Mouse (Mus musculus) brown adipose tissue, adult 24 weeks (tissue): ENCODE measurements at regions not wholly inside any gene's neighbourhood (a gene's known extent, or its start where the extent isn't known, plus 50 kb on each side); places are given as distances from the start of the nearest gene placed in this dataset.

Experiments used
- H3K27ac ChIP-seq: fragments of 200-500 bp; replicated peaks from 2 replicates; pipeline ENCODE4 v1.5.1; 2012; ENCODE audit warnings: low read depth, mild to moderate bottlenecking, low read length
- H3K4me1 ChIP-seq: fragments of 200-500 bp; 2 replicates; pipeline ENCODE4 v1.6.1; 2012; ENCODE audit warnings: low read length, mixed read lengths; ENCODE audit not compliant: control insufficient read depth, insufficient read depth, insufficient read length
- H3K4me3 ChIP-seq: fragments of 200-500 bp; 2 replicates; pipeline ENCODE4 v1.5.1; 2012; ENCODE audit warnings: low read depth, mild to moderate bottlenecking, low read length, moderate library complexity; ENCODE audit not compliant: insufficient read depth

DNA sequence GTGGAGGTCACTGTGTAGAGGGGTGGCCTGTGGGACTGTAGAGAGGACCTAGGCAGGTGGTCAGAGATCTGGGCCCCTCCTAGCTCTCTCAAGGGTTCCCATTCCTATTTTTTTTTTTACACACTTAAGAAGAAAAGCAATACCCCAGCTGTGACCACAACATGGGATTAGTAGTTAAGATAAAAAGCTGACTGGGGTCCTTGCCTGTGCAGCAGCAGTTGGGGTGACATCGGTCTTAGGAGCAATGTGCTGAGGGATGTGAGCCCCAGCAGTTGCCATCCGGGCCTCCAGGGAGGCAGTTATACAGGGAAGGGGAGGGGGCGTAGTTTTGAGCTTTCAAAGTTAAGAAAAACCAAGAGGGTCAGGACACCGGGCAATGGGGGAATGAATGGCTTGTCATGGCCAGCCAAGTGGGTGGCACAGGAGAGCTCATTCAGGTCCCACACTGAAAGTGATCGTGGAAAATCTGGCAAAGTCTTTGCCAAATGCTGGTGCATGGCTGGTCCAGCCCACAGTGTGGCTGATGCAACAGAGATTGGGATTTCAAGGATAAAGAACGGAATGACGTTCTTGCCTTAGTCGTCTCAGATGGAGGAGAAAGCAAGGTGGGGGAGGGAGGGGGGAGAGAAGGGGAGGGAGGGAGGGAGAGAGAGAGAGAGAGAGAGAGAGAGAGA, 118.2 kb upstream of the 1600014C23Rik start:
- 0 out of 2 replicates have a peak, but pooled peaks cover 6% of the 10 kb centered on the region for H3K4me1 ChIP-seq
- H3K27ac ChIP-seq = no peak overlapping the region
- no peak overlapping the region for H3K4me3 ChIP-seq

DNA sequence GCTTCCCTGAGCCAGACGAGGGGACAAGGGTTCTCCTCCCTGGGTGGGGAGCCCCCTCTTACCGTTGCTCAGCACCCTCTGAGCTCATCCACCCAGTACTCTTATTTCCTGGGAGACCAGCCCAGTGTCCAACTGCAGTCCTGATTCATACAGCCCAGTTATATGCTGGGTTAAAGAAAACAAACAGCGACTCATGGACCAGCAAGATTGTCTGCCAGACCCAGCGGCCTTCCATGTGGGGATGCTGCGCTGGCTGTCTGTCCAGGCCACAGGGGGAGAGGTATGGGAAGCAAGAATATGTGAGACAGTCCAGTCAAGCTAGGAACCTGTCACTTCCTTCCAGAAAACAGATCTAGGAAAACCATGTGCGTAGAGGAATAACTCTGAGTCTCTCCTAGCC, 117.3 kb upstream of the 1600014C23Rik start:
- Histone ChIP-seq H3K4me1 (0 out of 2 replicates have a peak, but pooled peaks cover 6% of the 10 kb centered on the region), H3K27ac (no peak overlapping the region), H3K4me3 (no peak overlapping the region)

DNA sequence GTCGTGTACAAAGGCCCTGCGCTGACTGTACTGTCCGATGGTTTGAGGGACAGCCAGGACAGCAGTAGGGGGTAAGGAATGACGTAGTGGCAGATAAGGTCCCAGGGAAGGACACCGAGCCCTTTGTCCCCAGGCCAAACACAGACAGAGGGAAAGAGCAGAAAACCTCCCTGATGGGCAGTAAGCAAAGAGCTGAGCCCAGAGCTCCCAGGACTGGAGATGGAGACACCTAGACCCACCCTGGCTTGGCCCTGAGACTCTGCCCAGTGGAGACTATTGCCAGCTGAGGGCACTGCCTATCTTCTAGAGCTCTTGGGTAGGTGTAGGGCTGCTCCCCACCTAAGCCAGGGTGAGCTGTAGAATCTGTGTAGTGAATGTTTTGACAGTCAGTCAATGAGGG, 116.5 kb upstream of the 1600014C23Rik start:
- Histone ChIP-seq H3K27ac (no peak overlapping the region), H3K4me1 (0 out of 2 replicates have a peak, but pooled peaks cover 6% of the 10 kb centered on the region), H3K4me3 (no peak overlapping the region)

DNA sequence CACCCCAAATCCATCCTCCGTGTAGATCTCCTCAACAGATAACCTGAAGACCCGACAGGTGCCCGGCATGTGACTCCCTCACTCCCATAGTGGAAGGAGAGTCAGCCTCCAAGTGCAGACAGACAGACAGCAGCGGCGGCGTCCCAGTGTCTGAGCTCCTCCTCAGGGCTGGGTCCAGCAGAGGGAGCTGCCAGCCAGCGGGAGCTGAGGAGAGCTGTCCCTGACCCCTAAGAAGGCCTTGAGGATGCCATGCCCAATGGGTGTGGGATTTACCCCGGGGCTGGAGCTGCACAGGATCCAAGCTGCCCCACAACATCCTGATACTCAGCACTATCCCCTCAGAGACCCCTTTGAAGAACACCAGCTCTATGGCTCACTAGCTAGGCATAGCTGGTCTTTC, 115.0 kb upstream of the 1600014C23Rik start:
- H3K4me1 ChIP-seq = 0 out of 2 replicates have a peak, but pooled peaks cover 6% of the 10 kb centered on the region
- no peak overlapping the region for H3K4me3 ChIP-seq
- no peak overlapping the region for H3K27ac ChIP-seq

DNA sequence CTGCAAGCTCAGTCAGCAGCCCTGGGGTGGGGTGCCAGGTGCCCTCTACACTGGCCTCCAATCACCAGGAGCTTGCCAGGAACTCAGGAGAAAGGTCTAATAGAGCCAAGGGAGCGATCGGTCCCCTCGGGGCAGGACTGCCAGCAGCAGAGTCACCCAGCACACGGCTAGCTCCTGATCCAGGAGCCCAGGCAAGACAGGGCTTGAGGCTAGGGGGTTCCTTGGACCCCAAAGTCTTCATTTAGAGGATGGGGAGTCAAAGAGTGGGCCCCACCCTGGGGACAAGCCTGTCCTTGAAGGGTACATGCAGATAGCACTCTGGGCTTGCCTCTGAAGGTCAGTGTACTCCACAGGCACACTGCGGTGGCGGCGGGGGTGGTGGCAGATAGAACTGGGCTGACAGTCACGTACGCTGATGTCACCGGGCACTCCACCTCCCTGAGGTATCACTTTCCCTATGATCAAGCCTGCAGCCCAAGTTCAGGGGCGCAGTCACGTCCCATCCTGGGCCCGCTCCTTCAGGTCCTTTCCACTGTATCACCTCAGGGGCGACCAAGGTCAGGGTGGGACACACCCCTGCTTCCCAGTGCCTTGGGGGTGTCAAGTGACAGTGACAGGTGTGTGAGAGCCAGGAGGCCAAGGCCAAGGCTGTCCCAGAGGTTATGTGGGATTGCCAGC, 114.2 kb upstream of the 1600014C23Rik start:
- Histone ChIP-seq H3K27ac (peak overlapping the region; percentile 57), H3K4me3 (no peak overlapping the region), H3K4me1 (0 out of 2 replicates have a peak, but pooled peaks cover 6% of the 10 kb centered on the region)

DNA sequence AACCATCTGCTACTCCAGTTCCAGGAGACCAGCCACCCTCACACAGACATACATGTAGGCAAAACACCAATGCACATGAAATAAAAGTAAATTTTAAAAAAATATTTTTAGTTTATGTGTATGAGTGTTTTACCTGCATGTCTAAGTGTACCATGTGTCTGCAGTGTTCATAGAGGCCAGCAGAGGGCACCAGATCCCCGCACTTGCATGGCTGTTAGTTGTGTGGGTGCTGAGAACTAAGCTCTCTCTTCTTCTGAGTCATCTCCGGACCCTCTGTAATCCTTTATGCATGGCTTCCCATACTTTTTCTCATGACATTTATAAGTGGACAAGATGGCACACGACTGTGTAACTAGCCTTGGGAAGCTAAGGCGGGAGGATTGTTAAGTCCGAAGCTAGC, 112.2 kb upstream of the 1600014C23Rik start:
- H3K4me1 ChIP-seq = 0 out of 2 replicates have a peak, but pooled peaks cover 6% of the 10 kb centered on the region
- no peak overlapping the region for H3K4me3 ChIP-seq
- H3K27ac ChIP-seq = no peak overlapping the region

DNA sequence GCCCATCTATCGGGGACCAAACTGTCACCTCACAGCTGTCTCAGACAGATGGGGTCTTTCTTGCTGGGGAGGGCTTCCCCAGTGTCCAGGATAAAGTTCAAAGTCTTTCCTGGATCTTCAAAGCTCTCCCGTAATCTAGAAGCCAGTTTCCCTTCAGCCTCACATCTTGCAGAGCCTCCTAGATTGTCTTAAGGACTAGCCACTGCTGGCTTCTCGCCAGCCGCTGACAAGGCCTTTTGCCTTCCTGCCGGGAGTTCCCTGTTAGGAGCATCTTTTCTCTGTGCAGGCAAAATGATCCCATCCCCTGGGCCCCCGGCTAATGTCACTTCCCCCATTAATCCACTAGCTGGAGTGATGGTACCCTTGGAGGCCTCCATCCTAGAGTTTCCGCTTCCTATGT, 103.1 kb upstream of the 1600014C23Rik start:
- H3K27ac ChIP-seq = no peak overlapping the region

DNA sequence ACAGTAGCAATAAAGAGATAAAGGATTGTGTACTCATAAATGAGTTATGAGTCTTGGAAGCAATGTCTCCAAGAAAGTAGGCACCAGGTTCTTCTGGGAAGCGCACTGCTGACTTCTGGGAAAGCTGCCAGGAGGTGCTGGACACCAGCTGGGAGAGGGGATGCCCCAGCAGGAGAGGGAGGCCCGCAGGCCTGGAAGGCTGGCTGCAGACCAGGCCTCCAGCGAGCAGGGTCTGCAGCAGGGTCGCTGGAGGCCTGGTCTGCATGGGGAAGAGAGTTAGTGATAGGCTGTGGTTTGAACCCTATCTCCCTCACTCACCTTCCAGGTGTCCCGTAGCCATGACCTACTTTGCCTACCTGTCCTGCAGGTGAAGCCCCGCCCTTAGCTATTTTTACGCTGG, 102.6 kb upstream of the 1600014C23Rik start:
- Histone ChIP-seq H3K4me1 (no peaks in the 10 kb centered on the region), H3K27ac (no peak overlapping the region), H3K4me3 (no peak overlapping the region)

More for the DNA sequence above, 103.1 kb upstream of the 1600014C23Rik start:
- Histone ChIP-seq H3K4me1 (no peaks in the 10 kb centered on the region), H3K4me3 (no peak overlapping the region)

DNA sequence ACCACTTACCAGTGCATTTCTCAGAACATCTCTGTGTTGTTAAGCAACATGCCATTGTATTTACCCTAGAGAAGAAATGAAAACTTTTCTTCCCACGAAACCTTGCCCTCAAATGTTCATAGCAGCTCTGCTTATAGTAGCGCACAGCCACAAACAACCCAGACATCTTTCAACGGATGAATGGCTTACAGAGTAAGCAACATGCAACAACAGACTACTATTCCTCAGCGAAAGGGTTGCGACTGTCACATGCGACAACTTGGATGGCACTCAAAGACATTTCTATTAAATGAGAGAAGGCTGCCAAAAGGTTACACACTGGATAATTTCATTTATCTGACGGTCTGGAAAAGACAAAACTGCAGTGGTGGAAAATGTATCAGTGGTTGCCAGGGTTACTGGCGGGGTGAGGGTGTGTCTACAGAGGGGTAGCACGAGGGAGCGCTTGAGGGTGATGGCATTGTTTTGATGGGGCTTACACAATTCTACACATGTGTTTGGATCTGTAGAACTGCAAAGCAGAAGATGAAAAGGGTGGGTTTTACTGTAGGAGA, 101.0 kb upstream of the 1600014C23Rik start:
- H3K4me1 ChIP-seq = no peaks in the 10 kb centered on the region
- no peak overlapping the region for H3K27ac ChIP-seq
- no peak overlapping the region for H3K4me3 ChIP-seq

DNA sequence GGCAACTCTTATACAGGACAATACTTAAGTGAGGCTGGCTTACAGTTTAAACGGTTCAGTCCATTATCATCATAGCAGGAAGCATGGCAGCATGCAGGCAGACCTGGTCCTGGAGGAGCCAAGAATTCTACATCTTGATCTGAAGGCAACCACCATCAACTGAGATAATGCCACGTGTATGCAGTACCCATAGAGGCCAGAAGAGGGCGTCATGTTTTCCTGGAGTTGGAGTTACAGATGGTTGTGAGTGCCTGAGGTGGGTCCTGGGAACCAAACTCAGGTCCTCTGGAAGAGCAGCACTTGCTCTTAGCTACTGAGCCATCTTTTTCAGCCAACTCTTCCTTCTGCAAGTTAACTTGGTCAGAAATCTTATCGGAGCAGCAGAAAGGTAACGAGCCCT, 96.7 kb upstream of the 1600014C23Rik start:
- no peak overlapping the region for H3K27ac ChIP-seq
- no peaks in the 10 kb centered on the region for H3K4me1 ChIP-seq
- H3K4me3 ChIP-seq = no peak overlapping the region

DNA sequence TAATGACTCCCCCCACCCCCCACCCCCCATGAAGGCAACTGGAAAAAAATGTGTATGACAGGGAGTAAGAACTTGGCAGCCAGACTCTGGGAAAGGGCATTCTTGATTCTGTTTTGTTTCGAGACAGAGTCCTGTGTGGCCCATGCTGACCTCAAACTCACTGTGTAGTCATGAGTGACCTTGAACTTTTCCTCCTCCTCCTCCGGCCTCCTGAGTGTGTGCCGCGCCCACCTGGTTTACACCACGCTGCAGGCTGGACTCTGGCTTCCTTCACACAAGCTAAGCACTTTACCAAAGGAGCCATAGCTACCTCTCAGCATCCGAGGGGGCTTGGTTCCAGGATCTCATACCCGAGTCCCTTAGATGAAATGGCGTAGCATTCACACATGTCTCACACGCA, 95.9 kb upstream of the 1600014C23Rik start:
- Histone ChIP-seq H3K4me1 (no peaks in the 10 kb centered on the region), H3K4me3 (no peak overlapping the region), H3K27ac (no peak overlapping the region)

DNA sequence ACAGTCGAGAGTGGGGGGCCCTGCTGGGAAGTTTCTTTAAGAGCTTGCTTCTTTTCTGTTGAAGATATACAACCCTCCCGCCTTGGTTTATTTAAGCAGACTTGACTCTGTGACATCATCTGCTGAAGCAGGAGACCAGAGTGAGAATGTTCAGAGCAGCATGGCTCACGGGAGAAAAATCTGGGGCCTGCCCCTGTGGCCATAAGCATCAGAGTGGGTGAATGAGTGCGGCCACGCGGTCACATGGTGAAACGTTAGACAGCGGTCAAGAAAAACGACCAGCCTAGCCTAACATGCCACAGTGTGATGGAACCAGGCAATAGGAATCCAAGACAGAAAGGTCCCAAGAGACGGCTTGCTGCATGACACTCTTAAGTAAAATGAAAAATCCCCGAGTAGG, 95.2 kb upstream of the 1600014C23Rik start:
- Histone ChIP-seq H3K4me3 (no peak overlapping the region), H3K27ac (no peak overlapping the region)

DNA sequence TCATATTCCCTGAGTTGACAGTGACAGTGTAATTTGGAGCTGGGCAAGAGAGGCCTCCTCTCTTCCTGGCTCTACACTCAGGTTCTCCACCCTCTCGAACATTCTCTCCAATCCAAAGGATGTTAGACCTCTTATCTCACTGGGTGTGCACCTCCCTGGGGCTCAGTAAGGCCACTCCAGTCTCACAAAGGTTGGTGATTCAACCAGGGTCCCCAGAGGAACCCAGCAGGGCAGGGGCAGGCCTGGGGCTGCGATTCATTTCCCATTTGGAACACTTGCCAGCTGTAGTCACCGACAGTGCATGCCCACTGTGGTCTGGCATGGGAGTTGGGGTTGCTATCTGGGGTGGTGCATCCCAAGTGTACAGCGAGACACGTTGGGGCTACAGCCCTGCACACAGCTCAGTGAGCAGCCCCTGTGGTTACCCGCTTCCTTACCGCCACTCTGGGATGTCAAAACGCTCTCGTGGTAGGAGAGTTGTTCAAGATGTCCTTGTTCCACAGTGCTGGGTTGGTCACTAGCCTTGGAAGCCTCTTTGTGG, 94.7 kb upstream of the 1600014C23Rik start:
- Histone ChIP-seq H3K4me1 (no peaks in the 10 kb centered on the region), H3K4me3 (no peak overlapping the region), H3K27ac (no peak overlapping the region)

More for the DNA sequence above, 95.2 kb upstream of the 1600014C23Rik start:
- H3K4me1 ChIP-seq = no peaks in the 10 kb centered on the region

DNA sequence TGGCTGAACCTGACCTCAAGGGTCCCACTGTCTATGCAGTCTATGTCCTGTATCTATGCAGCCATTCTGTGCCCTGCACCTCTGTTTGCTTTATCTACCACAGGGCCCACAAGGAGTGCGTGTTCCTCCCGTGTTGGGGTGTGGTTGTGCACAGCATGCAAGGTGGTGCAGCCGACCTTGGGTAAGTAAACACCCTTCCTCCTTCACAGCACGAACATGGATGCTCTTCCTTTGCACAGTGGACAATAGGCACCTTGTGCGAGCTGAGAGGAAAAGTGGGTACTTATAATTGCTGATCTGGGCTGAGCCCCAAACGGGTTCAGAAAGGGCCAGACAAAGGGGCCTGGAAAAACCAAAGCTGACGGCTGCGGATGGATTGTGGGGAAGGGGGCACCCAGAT, 91.3 kb upstream of the 1600014C23Rik start:
- Histone ChIP-seq H3K4me3 (no peak overlapping the region), H3K4me1 (no peaks in the 10 kb centered on the region), H3K27ac (no peak overlapping the region)

DNA sequence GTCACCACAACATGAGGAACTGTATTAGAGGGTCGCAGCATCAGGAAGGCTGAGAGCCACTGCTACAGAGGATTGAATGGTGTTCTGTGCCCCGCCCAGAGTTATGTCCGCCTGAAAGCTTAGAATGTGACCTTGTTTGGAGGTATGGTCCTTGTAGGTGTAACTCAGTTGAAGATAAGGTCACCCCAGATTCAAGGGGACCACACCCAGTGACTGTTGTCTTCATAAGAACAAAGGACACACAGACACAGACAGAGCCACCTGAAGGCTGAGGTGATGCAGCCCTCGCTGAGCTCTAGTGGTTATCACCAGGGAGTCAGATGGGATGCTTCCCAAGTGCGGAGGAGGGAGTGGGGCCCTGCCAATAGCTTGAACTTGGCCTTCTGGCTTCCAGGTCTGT, 89.9 kb upstream of the 1600014C23Rik start:
- Histone ChIP-seq H3K4me1 (no peaks in the 10 kb centered on the region), H3K27ac (no peak overlapping the region), H3K4me3 (no peak overlapping the region)
